Mouse (Mus musculus) testis, adult 2 months (tissue): ENCODE results near the gene Aldh3b1.

ENCODE experiments used
- CTCF ChIP-seq: fragments of 200-500 bp; IDR thresholded peaks from 2 replicates; pipeline ENCODE4 v1.5.1; 2012; ENCODE audit warnings: low read depth, mild to moderate bottlenecking, inconsistent platforms, low read length, moderate library complexity; ENCODE audit not compliant: control insufficient read depth, insufficient read depth, insufficient replicate concordance
- POLR2A ChIP-seq: fragments of 200-500 bp; IDR thresholded peaks from 2 replicates; pipeline ENCODE4 v1.6.1; 2012; ENCODE audit warnings: low read depth, mild to moderate bottlenecking, inconsistent platforms, low read length, moderate library complexity; ENCODE audit not compliant: control insufficient read depth

DNA sequence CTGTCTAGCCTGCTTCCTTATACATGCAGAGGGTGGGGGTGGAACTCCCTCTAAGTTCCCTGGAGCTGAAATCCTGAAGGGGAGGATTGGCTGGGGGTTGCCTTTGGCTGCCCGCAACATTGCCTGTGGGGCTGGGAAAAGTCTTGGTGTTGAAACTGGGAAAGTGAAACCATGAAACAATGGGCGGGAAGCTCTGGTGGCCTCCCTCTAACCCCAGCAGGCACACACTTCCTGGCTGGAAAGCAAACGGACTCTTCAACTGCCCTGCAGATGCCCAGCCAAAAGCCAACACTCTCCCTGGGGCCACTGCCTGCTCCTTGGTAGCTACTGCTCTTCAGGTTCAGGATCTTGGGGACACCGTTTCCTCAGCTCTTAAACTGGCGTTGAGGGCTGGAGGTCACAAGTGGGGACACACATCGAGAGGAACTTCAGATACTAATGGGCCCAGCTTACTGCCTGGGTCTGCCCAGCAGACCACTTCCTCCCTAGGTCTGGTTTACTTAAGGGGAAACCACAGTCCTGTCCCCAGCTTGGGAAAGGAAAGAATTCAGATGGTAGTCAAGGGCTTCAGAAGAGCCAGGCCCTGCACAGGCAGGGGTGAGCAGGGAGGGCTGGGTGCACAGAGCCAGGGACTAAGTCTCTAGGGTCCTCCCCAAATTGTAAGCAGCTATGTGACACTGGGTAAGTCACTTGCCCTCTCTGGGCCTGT is 24.2 kb downstream of the Aldh3b1 start:
- no peak for TF ChIP-seq CTCF
- no peak for TF ChIP-seq POLR2A
